Mouse (Mus musculus) cerebellum, postnatal 36 days (tissue): ENCODE data around the gene Mlph.
A peak's percentile ranks its signal among the peaks of the same experiment; 100 is the strongest.

ENCODE experiments used
- DNase-seq, 2 experiments: peaks; one replicate each; pipeline ENCODE4 v3.0.0; 2021 to 2022; ENCODE audit warnings: mixed read lengths in 2 of 2

The Mlph gene

DNA sequence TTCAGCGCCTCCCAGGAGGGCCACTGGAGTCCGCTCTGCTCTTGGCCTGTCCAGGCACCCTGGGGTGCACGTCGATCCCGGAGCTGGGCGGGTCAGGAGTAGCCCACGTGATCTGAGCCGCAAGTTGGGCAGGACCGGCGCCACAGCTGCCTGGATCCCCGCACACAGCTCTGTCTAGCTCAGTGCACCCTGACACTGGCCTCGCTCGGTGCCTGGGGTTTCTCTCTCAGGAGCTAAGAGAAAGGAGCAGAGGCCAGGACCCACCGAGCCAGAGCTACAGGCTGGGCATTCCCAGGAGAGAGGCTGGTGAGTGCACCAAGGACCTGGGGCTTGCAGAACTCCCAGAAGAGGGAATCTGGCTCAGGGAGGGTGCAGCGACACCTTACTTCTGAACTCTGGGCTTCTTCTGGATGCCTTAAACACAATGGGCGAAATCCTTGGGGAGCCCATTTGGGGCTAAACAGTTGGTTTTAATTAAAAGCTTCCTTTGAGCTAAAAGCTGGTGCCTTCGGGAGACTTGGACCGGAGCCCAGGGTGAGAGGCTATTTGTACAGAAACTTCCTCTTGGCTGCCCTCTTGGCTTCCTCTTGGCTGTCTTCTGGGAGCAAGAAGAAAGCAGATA is at the start of gene Mlph:
Gene Mlph, plus strand, starts transcription at position 138 of the 622 bp plus-strand sequence.
- no peak for DNase-seq

GRCm38 (mm10) chr1:90866734-90867133 is 48.2 kb upstream of the Mlph start:
- DNase-seq: no peak

GRCm38 (mm10) chr1:90870581-90870980 is 44.3 kb upstream of the Mlph start:
- DNase-seq: no peak

GRCm38 (mm10) chr1:90875371-90875770 is 39.5 kb upstream of the Mlph start:
- DNase-seq: no peak

- no peak for DNase-seq
These were observed 38.9 kb upstream of the Mlph start for GRCm38 (mm10) chr1:90875961-90876360.

GRCm38 (mm10) chr1:90876486-90877270 is 38.2 kb upstream of the Mlph start:
- DNase-seq: no peak

DNA sequence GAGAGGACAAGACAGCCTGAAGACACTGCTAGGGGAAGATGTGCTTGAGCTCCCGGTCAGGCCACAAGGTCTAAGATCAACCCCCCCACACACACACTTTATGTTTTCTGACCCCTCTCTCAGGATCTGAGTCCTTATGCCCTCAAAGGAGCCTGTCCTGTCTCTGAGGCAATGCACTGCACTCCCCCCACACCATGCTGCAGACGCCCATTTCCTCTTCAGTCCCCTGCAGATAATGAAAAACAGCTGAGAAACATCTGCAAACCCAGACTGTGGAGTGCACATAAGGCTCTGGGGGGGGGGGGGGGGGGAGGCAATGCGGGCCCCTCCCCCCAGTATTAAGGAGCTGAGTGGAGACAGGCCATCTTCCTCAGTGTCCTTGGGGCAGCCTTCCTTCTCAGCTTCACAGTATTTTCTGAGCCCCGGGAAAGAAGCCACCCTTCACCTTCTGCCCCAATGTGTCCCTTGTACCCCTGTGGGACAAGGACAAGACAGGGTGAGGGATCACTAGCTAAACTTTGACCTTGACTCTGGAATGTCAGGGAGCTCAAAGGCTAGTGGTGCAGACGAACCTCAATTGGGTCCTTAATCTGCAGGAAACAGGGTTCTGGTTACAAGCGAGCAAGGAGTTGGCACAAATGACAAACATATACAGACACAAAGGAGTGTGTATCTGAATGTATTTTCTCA is 29.0 kb upstream of the Mlph start:
- no peak for DNase-seq

- no peak for DNase-seq
These were observed 20.4 kb upstream of the Mlph start for GRCm38 (mm10) chr1:90894521-90894920.

DNA sequence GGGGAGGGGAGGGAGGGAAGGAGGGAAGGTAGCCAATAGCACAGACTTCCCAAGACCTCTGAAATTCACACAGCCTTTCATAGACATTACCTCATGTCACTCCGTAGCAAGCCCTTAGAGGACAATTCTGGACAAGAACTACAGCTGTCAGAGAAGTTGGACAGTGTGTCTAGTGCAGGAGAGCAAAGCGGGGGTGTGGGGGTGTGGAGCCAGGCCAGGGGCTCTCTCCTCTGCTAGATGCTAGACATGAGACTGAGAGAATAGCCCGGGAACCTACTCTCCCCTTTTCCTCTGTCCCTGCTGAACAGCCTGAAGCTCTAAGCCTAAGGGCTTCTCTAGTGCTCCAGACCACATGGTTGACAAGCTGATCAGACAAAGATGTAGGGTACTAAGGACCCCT is 19.9 kb upstream of the Mlph start:
- DNase-seq: no peak

DNA sequence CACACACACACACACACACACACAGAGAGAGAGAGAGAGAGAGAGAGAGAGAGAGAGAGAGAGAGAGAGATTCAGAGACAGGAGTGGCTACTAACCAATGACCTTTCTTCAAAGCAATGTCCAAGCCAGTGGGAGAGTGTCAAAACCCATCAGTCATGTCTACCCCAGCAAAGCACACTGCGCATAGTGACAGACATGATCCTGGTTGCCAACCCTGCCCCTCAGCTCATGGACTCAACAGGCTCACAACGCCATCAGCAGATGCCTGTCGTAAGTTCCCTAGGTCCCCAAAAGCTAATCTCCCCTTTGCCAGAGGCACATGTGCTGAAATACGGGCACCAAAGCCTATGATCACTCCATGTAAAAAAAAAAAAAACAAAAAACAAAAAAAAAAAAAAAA is 18.6 kb upstream of the Mlph start:
- DNase-seq: no peak

GRCm38 (mm10) chr1:90896741-90897361 is 18.0 kb upstream of the Mlph start:
- DNase-seq: peak; percentile 73 to 78

DNA sequence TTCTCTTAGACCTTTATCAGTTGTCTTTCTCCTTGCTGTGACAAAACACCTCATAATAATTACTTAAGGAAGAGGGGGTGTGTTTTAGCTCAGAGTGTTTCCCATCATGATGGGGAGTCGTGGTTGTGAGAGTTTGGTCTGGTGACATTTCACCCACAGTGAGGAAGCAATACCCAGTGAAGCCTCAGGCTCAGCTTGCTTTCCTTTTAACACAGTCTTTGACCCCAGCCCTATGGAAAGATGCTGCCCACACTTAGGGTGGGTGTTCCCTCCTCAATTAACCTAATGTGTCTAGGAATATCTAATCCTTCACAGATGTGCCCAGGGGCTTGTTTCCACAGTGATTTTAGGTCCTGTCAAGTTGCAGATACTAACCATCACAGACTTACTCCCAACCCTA is 16.9 kb upstream of the Mlph start:
- no peak for DNase-seq

GRCm38 (mm10) chr1:90899816-90900215 is 15.1 kb upstream of the Mlph start:
- DNase-seq: no peak

GRCm38 (mm10) chr1:90900406-90900805 is 14.5 kb upstream of the Mlph start:
- no peak for DNase-seq

DNA sequence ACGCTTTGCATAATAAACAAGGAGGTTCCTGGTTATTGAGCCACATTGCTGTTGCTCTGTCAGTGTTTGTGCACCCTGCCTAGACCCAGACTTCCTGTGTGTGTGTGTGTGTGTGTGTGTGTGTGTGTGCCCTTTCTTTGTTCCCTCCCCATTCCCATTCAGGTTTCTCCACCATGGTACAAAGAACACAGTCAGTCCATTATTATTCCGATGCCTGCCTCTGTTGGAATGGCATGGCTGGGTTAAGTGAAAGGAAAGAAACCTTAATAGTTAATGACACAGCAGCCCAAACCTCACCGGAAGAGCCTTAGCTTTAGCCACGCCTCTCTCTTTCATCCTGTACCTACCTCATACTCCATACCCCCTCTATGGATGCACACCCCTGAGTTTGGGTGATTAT is 13.6 kb upstream of the Mlph start:
- no peak for DNase-seq

- DNase-seq: no peak
These were observed 13.1 kb upstream of the Mlph start for GRCm38 (mm10) chr1:90901681-90902208.

- DNase-seq: no peak
These were observed 12.1 kb upstream of the Mlph start for GRCm38 (mm10) chr1:90902751-90903150.

- DNase-seq: no peak
These were observed 11.5 kb upstream of the Mlph start for GRCm38 (mm10) chr1:90903211-90903945.

- no peak for DNase-seq
These were observed 10.9 kb upstream of the Mlph start for GRCm38 (mm10) chr1:90903971-90904458.

GRCm38 (mm10) chr1:90904729-90905404 is 10.0 kb upstream of the Mlph start:
- DNase-seq: no peak

- DNase-seq: peak; percentile 48 to 54
These were observed 8.5 kb upstream of the Mlph start for GRCm38 (mm10) chr1:90906357-90906756.

DNA sequence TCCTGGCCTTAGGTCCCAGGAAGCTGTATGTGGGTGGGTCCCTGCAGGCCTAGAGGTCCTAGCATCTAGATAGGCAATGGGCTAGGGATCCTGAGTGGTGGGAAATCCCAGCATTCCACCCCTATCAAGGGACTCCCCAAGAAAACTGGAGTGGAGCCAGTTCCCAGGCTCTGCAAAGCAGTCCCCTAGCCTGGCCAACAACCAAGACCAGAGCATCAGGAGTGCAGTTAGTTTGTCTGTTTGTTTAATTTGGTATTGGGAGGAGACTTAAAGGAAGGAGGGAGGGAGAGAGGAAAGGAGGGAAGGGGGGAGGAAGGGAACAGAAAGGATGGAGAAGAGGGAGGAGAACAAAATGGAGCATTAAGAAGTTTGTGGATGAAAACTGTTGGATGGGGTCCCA is 5.7 kb upstream of the Mlph start:
- no peak for DNase-seq
